Mouse (Mus musculus): ENCODE measurements at regions not wholly inside any gene's neighbourhood (a gene's known extent, or its start where the extent isn't known, plus 50 kb on each side); places are given as distances from the start of the nearest gene placed in this dataset.

GRCm38 (mm10) chr6:138782907-138783306 is 124.6 kb upstream of the Igbp1b start:
- Histone ChIP-seq H3K4me1 (ENCODE audit: control insufficient read depth in 2 of 2, insufficient read depth in 2 of 2, low read length in 2 of 2) (no peaks in the 10 kb centered on the region), H3K36me3 (ENCODE audit: control insufficient read depth, insufficient read depth, low read length) (no peaks in the 10 kb centered on the region), H3K4me2 (ENCODE audit: low read length) (no peak overlapping the region), H3K4me3 (ENCODE audit: control insufficient read depth in 1 of 2, insufficient read depth in 1 of 2, low read depth in 1 of 2, low read length in 2 of 2) (no peak overlapping the region), H3K9me3 (ENCODE audit: control insufficient read depth, low read length) (no peaks in the 10 kb centered on the region), H3K27me3 (ENCODE audit: control insufficient read depth, insufficient read depth, low read length) (no peaks in the 10 kb centered on the region), H3K27ac (replicated peaks in 1 of 2; ENCODE audit: control insufficient read depth in 1 of 2, insufficient read depth in 1 of 2, low read depth in 2 of 2, low read length in 2 of 2) (no peak overlapping the region), H3K9ac (ENCODE audit: low read length) (no peak overlapping the region)
- no peak for ATAC-seq (ENCODE audit: insufficient number of reproducible peaks, insufficient read depth, low FRiP score, low read depth)
- WGBS, result 73% methylated on average over 4 of the region's 4 CpGs

GRCm38 (mm10) chr6:138782470-138782869 is 124.1 kb upstream of the Igbp1b start:
- H3K36me3 ChIP-seq (ENCODE audit: control insufficient read depth, insufficient read depth, low read length), result no peaks in the 10 kb centered on the region
- H3K4me2 ChIP-seq (ENCODE audit: low read length), result no peak overlapping the region
- H3K4me1 ChIP-seq (ENCODE audit: control insufficient read depth in 2 of 2, insufficient read depth in 2 of 2, low read length in 2 of 2), result no peaks in the 10 kb centered on the region
- 83% methylated on average over 4 of the region's 4 CpGs for WGBS
- no peak overlapping the region for H3K4me3 ChIP-seq (ENCODE audit: control insufficient read depth in 1 of 2, insufficient read depth in 1 of 2, low read depth in 1 of 2, low read length in 2 of 2)
- no peak overlapping the region for H3K9ac ChIP-seq (ENCODE audit: low read length)
- no peak overlapping the region for H3K27ac ChIP-seq (replicated peaks in 1 of 2; ENCODE audit: control insufficient read depth in 1 of 2, insufficient read depth in 1 of 2, low read depth in 2 of 2, low read length in 2 of 2)
- no peaks in the 10 kb centered on the region for H3K27me3 ChIP-seq (ENCODE audit: control insufficient read depth, insufficient read depth, low read length)
- no peaks in the 10 kb centered on the region for H3K9me3 ChIP-seq (ENCODE audit: control insufficient read depth, low read length)
- no peak for ATAC-seq (ENCODE audit: insufficient number of reproducible peaks, insufficient read depth, low FRiP score, low read depth)

GRCm38 (mm10) chr6:138761991-138762390 is 103.6 kb upstream of the Igbp1b start:
- no peak overlapping the region for H3K4me3 ChIP-seq (ENCODE audit: control insufficient read depth in 1 of 2, insufficient read depth in 1 of 2, low read depth in 1 of 2, low read length in 2 of 2)
- 72% methylated on average over 3 of the region's 3 CpGs for WGBS
- no peaks in the 10 kb centered on the region for H3K27me3 ChIP-seq (ENCODE audit: control insufficient read depth, insufficient read depth, low read length)
- H3K4me2 ChIP-seq (ENCODE audit: low read length), result no peak overlapping the region
- no peaks in the 10 kb centered on the region; a peak in 1 of 4 replicates for H3K4me1 ChIP-seq (ENCODE audit: control insufficient read depth in 2 of 2, insufficient read depth in 2 of 2, low read length in 2 of 2)
- no peak overlapping the region for H3K27ac ChIP-seq (replicated peaks in 1 of 2; ENCODE audit: control insufficient read depth in 1 of 2, insufficient read depth in 1 of 2, low read depth in 2 of 2, low read length in 2 of 2)
- no peak overlapping the region for H3K9ac ChIP-seq (ENCODE audit: low read length)
- no peaks in the 10 kb centered on the region for H3K9me3 ChIP-seq (ENCODE audit: control insufficient read depth, low read length)
- ATAC-seq (ENCODE audit: insufficient number of reproducible peaks, insufficient read depth, low FRiP score, low read depth), result no peak
- H3K36me3 ChIP-seq (ENCODE audit: control insufficient read depth, insufficient read depth, low read length), result no peaks in the 10 kb centered on the region

- ATAC-seq (ENCODE audit: insufficient number of reproducible peaks, insufficient read depth, low FRiP score, low read depth), result no peak
- no peaks in the 10 kb centered on the region for H3K4me1 ChIP-seq (ENCODE audit: control insufficient read depth in 2 of 2, insufficient read depth in 2 of 2, low read length in 2 of 2)
- WGBS, result 78% methylated on average over 5 of the region's 5 CpGs
- H3K27ac ChIP-seq (replicated peaks in 1 of 2; ENCODE audit: control insufficient read depth in 1 of 2, insufficient read depth in 1 of 2, low read depth in 2 of 2, low read length in 2 of 2), result no peak overlapping the region
- no peak overlapping the region for H3K9ac ChIP-seq (ENCODE audit: low read length)
- H3K4me2 ChIP-seq (ENCODE audit: low read length), result no peak overlapping the region
- no peaks in the 10 kb centered on the region for H3K9me3 ChIP-seq (ENCODE audit: control insufficient read depth, low read length)
- no peak overlapping the region for H3K4me3 ChIP-seq (ENCODE audit: control insufficient read depth in 1 of 2, insufficient read depth in 1 of 2, low read depth in 1 of 2, low read length in 2 of 2)
- H3K27me3 ChIP-seq (ENCODE audit: control insufficient read depth, insufficient read depth, low read length), result no peaks in the 10 kb centered on the region
- H3K36me3 ChIP-seq (ENCODE audit: control insufficient read depth, insufficient read depth, low read length), result no peaks in the 10 kb centered on the region
Observed at GRCm38 (mm10) chr6:138754955-138755303, 96.6 kb upstream of the Igbp1b start.

- WGBS, result 79% methylated on average over 2 of the region's 2 CpGs
- Histone ChIP-seq H3K36me3 (ENCODE audit: control insufficient read depth, insufficient read depth, low read length) (no peaks in the 10 kb centered on the region), H3K9me3 (ENCODE audit: control insufficient read depth, low read length) (no peaks in the 10 kb centered on the region), H3K4me3 (ENCODE audit: control insufficient read depth in 1 of 2, insufficient read depth in 1 of 2, low read depth in 1 of 2, low read length in 2 of 2) (no peak overlapping the region), H3K4me1 (ENCODE audit: control insufficient read depth in 2 of 2, insufficient read depth in 2 of 2, low read length in 2 of 2) (no peaks in the 10 kb centered on the region), H3K27ac (replicated peaks in 1 of 2; ENCODE audit: control insufficient read depth in 1 of 2, insufficient read depth in 1 of 2, low read depth in 2 of 2, low read length in 2 of 2) (no peak overlapping the region), H3K27me3 (ENCODE audit: control insufficient read depth, insufficient read depth, low read length) (no peaks in the 10 kb centered on the region), H3K4me2 (ENCODE audit: low read length) (no peak overlapping the region), H3K9ac (ENCODE audit: low read length) (no peak overlapping the region)
- no peak for ATAC-seq (ENCODE audit: insufficient number of reproducible peaks, insufficient read depth, low FRiP score, low read depth)
Observed at GRCm38 (mm10) chr6:138754302-138754954, 96.1 kb upstream of the Igbp1b start.

GRCm38 (mm10) chr6:138717698-138718097 is 59.4 kb upstream of the Igbp1b start:
- no peaks in the 10 kb centered on the region for H3K36me3 ChIP-seq (ENCODE audit: control insufficient read depth, insufficient read depth, low read length)
- H3K4me1 ChIP-seq (ENCODE audit: control insufficient read depth in 2 of 2, insufficient read depth in 2 of 2, low read length in 2 of 2), result no peaks in the 10 kb centered on the region
- no peak overlapping the region for H3K9ac ChIP-seq (ENCODE audit: low read length)
- no peak overlapping the region for H3K27ac ChIP-seq (replicated peaks in 1 of 2; ENCODE audit: control insufficient read depth in 1 of 2, insufficient read depth in 1 of 2, low read depth in 2 of 2, low read length in 2 of 2)
- H3K4me2 ChIP-seq (ENCODE audit: low read length), result no peak overlapping the region
- no peak overlapping the region for H3K4me3 ChIP-seq (ENCODE audit: control insufficient read depth in 1 of 2, insufficient read depth in 1 of 2, low read depth in 1 of 2, low read length in 2 of 2)
- no peaks in the 10 kb centered on the region for H3K9me3 ChIP-seq (ENCODE audit: control insufficient read depth, low read length)
- H3K27me3 ChIP-seq (ENCODE audit: control insufficient read depth, insufficient read depth, low read length), result no peaks in the 10 kb centered on the region
- ATAC-seq (ENCODE audit: insufficient number of reproducible peaks, insufficient read depth, low FRiP score, low read depth), result no peak

Measured in heart, embryonic 14.5 days (tissue).